ENCODE assay signal across 24 mouse cellular contexts in genomic region chr7:71409903-71410302, GRCm38 (mm10). TPM values are rescaled to one million over a fixed set of nuclear protein-coding genes. Genes with fewer than 3 reads are reported as not detected.
DNase-seq lines count a peak whose midpoint lies in the region; ATAC-seq lines count a peak whose summit lies in the region.
"Had no signal": no experiment of that assay in that cellular context is flagged by ENCODE, and none has a peak within 500 bp of the region (broad histone marks: within the 10 kb centered on the region; RNA-seq: fewer than 3 reads in every experiment).

No protein-coding gene starts in this region.

- no peak for ATAC-seq in heart, embryonic 12.5 days (ENCODE audit: insufficient number of reproducible peaks, low FRiP score)
- no peak for ATAC-seq in kidney, embryonic 16.5 days (ENCODE audit: low FRiP score, low TSS enrichment)
- no peak for ATAC-seq in lung, embryonic 16.5 days (ENCODE audit: low read depth)
- no peak for ATAC-seq in stomach, embryonic 15.5 days (ENCODE audit: insufficient read depth, low FRiP score, low read depth)
- ATAC-seq: forebrain, embryonic 13.5 days; hindbrain, embryonic 16.5 days; midbrain, embryonic 15.5 days had no signal

- DNase-seq in heart, postnatal 25 days (ENCODE audit: low spot score) = no peak
- DNase-seq in kidney, adult 18-20 months = no peak
- no peak for DNase-seq in lung, postnatal 14 days
- no peak for DNase-seq in left cerebral cortex, postnatal 14 days (ENCODE audit: low spot score in 2 of 2)
- DNase-seq: adrenal gland, postnatal 10 days; cerebellum, adult 11 months; cerebellum, postnatal 14 days; thymus, postnatal 36 days had no signal

- H3K4me2 ChIP-seq in heart, embryonic 12.5 days = no peak overlapping the region
- H3K4me2 ChIP-seq in kidney, embryonic 16.5 days (replicated peaks; ENCODE audit: low read depth, low read length) = no peak overlapping the region
- H3K4me2 ChIP-seq in lung, embryonic 16.5 days (ENCODE audit: low read depth, low read length) = no peak overlapping the region
- no peak overlapping the region for H3K4me2 ChIP-seq in stomach, embryonic 15.5 days
- H3K4me2 ChIP-seq: forebrain, embryonic 13.5 days; midbrain, embryonic 15.5 days had no signal

- H3K36me3 ChIP-seq in heart, embryonic 12.5 days = no peaks in the 10 kb centered on the region
- no peaks in the 10 kb centered on the region for H3K36me3 ChIP-seq in kidney, embryonic 16.5 days (ENCODE audit: insufficient read depth, low read length)
- H3K36me3 ChIP-seq in lung, embryonic 16.5 days (ENCODE audit: control insufficient read depth, insufficient read depth, low read length) = no peaks in the 10 kb centered on the region
- no peaks in the 10 kb centered on the region for H3K36me3 ChIP-seq in stomach, embryonic 15.5 days
- H3K36me3 ChIP-seq: midbrain, embryonic 15.5 days had no signal

- H3K27ac ChIP-seq in heart, embryonic 12.5 days (ENCODE audit: poor library complexity, severe bottlenecking) = 0 out of 2 replicates have a peak overlapping the region, but pooled peaks have one; percentile 8
- peak overlapping the region; percentile 96 for H3K27ac ChIP-seq in kidney, embryonic 16.5 days (ENCODE audit: low read length)
- H3K27ac ChIP-seq in lung, embryonic 16.5 days (ENCODE audit: low read length) = peak overlapping the region; percentile 95
- peak overlapping the region; percentile 51 for H3K27ac ChIP-seq in stomach, embryonic 15.5 days
- H3K27ac ChIP-seq: forebrain, embryonic 13.5 days; liver, embryonic 14.5 days; midbrain, embryonic 15.5 days had no signal

- H3K4me3 ChIP-seq in heart, embryonic 12.5 days = no peak overlapping the region
- H3K4me3 ChIP-seq in kidney, embryonic 16.5 days (ENCODE audit: low read length) = no peak overlapping the region
- no peak overlapping the region for H3K4me3 ChIP-seq in lung, embryonic 16.5 days (ENCODE audit: low read length)
- H3K4me3 ChIP-seq in stomach, embryonic 15.5 days (replicated peaks) = no peak overlapping the region
- H3K4me3 ChIP-seq: forebrain, embryonic 13.5 days; midbrain, embryonic 15.5 days had no signal

- no peak overlapping the region for H3K9ac ChIP-seq in heart, embryonic 12.5 days
- H3K9ac ChIP-seq in kidney, embryonic 16.5 days (replicated peaks; ENCODE audit: low read length) = peak overlapping the region; percentile 41; the same call in 1 of the 2 replicates
- no peak overlapping the region for H3K9ac ChIP-seq in lung, embryonic 16.5 days (ENCODE audit: low read length)
- H3K9ac ChIP-seq in stomach, embryonic 15.5 days = no peak overlapping the region
- H3K9ac ChIP-seq: forebrain, embryonic 13.5 days; liver, embryonic 14.5 days; midbrain, embryonic 15.5 days had no signal

- H3K27me3 ChIP-seq in heart, embryonic 12.5 days (replicated peaks) = 0 out of 2 replicates have a peak, but pooled peaks cover 5% of the 10 kb centered on the region
- no peaks in the 10 kb centered on the region for H3K27me3 ChIP-seq in kidney, embryonic 16.5 days (ENCODE audit: insufficient read depth, low read length)
- H3K27me3 ChIP-seq in lung, embryonic 16.5 days (ENCODE audit: control insufficient read depth, insufficient read depth, low read depth, low read length) = no peaks in the 10 kb centered on the region
- H3K27me3 ChIP-seq in stomach, embryonic 15.5 days (replicated peaks) = no peaks in the 10 kb centered on the region

- intact Hi-C loops in heart, postnatal 25 days (cut with DNase I) = loop anchor here (2.0 to 10.0 kb wide), 6 partner anchors 29 to 1918 kb away; no protein-coding TSS in a partner anchor
- intact Hi-C loops in left cerebral cortex, postnatal 14 days (cut with DNase I) = loop anchor here (5.0 kb wide), 1 partner anchor 1063 kb away; no protein-coding TSS in a partner anchor

- no peaks in the 10 kb centered on the region for H3K9me3 ChIP-seq in heart, embryonic 12.5 days (replicated peaks)
- no peaks in the 10 kb centered on the region for H3K9me3 ChIP-seq in kidney, embryonic 16.5 days (ENCODE audit: low read length)
- H3K9me3 ChIP-seq in lung, embryonic 16.5 days (ENCODE audit: control insufficient read depth, low read length) = no peaks in the 10 kb centered on the region
- H3K9me3 ChIP-seq in stomach, embryonic 15.5 days = no peaks in the 10 kb centered on the region
- H3K9me3 ChIP-seq: forebrain, embryonic 13.5 days; midbrain, embryonic 15.5 days had no signal

- 47% methylated on average over 9 of the region's 9 CpGs for WGBS in heart, embryonic 12.5 days
- WGBS in kidney, embryonic 16.5 days = 39% methylated on average over 9 of the region's 9 CpGs
- WGBS in lung, embryonic 16.5 days = 33% methylated on average over 9 of the region's 9 CpGs
- WGBS in stomach, embryonic 15.5 days = 56% methylated on average over 9 of the region's 9 CpGs

- H3K4me1 ChIP-seq in heart, embryonic 12.5 days (replicated peaks) = peaks cover 8% of the 10 kb centered on the region
- H3K4me1 ChIP-seq in kidney, embryonic 16.5 days (ENCODE audit: insufficient read depth, low read length) = peaks cover 35% of the 10 kb centered on the region
- H3K4me1 ChIP-seq in lung, embryonic 16.5 days (replicated peaks; ENCODE audit: control insufficient read depth, insufficient read depth, low read length) = peaks cover 17% of the 10 kb centered on the region
- H3K4me1 ChIP-seq in stomach, embryonic 15.5 days = peaks cover 12% of the 10 kb centered on the region

RNA-seq across cellular contexts. Expression of gene Gm10295, which starts 58.6 kb away (rescaled TPM):
- polyA plus RNA-seq in heart, embryonic 12.5 days (2016; fragmentation: Nextera tagmentation; extraction: Ambion mirVana) = not detected in 2 replicates
- not detected for total RNA-seq in heart, postnatal 25 days (2021)
- not detected in 2 replicates for polyA plus RNA-seq in kidney, embryonic 16.5 days (2015; fragmentation: Nextera tagmentation; extraction: Ambion mirVana)
- 0.05 TPM in 1 of 2 replicates, not detected in the other for polyA plus RNA-seq in lung, embryonic 16.5 days (2015; fragmentation: Nextera tagmentation; extraction: Ambion mirVana)
- polyA plus RNA-seq in stomach, embryonic 15.5 days (2015; fragmentation: Nextera tagmentation; extraction: Ambion mirVana) = not detected in 2 replicates
- not detected for total RNA-seq in left cerebral cortex, postnatal 14 days (2021)
- total RNA-seq: adrenal gland, postnatal 10 days; gastrocnemius, postnatal 4 days; layer of hippocampus, postnatal 25 days; left cerebral cortex, postnatal 36 days; megakaryocyte progenitor cell, adult 5-6 weeks; neutrophil, adult 5-6 weeks had no signal
- polyA plus RNA-seq: brain, embryonic 14.5 days; C2C12; forebrain, embryonic 13.5 days; heart, embryonic 16.5 days; hindbrain, embryonic 16.5 days; liver, embryonic 14.5 days; midbrain, embryonic 15.5 days had no signal

Comparison
In these comparisons a context has a peak if more than half of its experiments do, and no peak if none do; other contexts are left out.
1. H3K27ac ChIP-seq: peak in every context shown above with its lines; median percentile 96 in kidney, embryonic 16.5 days; 95 in lung, embryonic 16.5 days; 51 in stomach, embryonic 15.5 days; 8 in heart, embryonic 12.5 days.